Mouse (Mus musculus) liver, embryonic 14.5 days (tissue): Measurements from ENCODE around the gene Gm49322.

ENCODE experiments used
- CTCF ChIP-seq: IDR thresholded peaks from 2 replicates; pipeline ENCODE4 v1.5.1; 2016; ENCODE audit warnings: antibody characterized with exemption, low read depth, control low read depth
- EP300 ChIP-seq: IDR thresholded peaks from 2 replicates; pipeline ENCODE4 v1.6.1; 2016; ENCODE audit warnings: antibody characterized with exemption, low read depth

- TF ChIP-seq CTCF (peak; percentile 94), EP300 (peak; percentile 59)
These were observed 44.5 kb upstream of the Gm49322 start, which contains the start of gene Rexo1 for GRCm38 (mm10) chr10:80561116-80561944.
